Mouse (Mus musculus) small intestine, adult 2 months (tissue): ENCODE data around the gene Siglec1.

Experiments used
- CTCF ChIP-seq: fragments of 200-500 bp; IDR thresholded peaks from 2 replicates; pipeline ENCODE4 v1.5.1; 2012; ENCODE audit warnings: low read depth, mild to moderate bottlenecking, control low read depth, inconsistent platforms, low read length, moderate library complexity, mixed read lengths; ENCODE audit not compliant: insufficient replicate concordance, insufficient read length; ENCODE audit errors: extremely low read depth
- POLR2A ChIP-seq: fragments of 200-500 bp; IDR thresholded peaks from 2 replicates; pipeline ENCODE4 v1.6.1; 2012; ENCODE audit warnings: low read depth, mild to moderate bottlenecking, control low read depth, inconsistent platforms, low read length, moderate library complexity

DNA sequence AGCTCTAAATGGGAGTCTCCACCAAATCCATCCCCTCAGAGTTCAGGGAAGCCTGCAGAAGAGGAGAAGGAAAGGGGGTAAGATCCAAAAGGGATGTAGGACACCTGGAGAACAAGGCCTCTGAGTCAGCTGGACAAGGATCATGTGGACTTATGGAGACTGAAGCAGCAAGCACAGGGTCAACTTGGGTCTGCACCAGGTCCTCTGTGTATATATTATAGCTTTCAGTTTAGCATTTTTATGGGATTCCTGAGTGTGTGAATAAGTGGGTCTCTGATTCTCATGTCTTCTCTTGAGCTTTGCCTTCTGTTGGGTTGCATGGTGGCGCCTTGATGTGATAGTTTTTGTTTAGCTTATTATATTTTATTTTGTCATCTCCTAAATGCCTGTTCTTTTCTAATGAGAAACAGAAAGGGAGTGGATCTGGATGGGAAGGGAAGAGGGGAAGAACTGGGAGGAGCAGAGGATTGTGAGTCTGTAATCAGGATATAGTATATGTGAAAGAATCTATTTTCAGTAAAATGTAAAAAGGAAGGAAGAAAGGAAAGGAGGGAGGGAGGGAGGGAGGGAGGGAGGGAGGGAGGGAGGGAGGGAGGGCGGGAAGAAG is 32.5 kb upstream of the Siglec1 start:
- TF ChIP-seq CTCF (no peak), POLR2A (no peak)
